Comparison of ENCODE assay signal across 13 mouse cellular contexts in the genomic region with DNA sequence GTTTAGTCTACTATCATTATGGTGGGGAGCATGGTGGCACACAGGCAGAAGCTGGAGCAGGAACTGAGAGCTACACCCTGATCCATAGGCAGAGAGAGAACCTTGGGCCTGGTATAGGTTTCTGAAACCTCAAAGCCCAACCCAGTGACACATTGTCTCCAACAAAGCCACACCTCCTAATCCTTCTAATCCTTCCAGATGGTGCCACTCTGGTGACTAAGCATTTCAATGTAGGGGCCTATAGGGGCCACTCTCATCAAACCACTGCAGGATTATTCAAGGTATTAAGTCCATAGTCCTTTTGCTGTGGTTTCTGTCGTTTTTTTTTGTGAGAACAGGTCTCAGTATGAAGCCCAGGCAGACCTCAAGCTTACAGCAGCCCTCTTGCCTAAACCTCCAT.
"Had no signal": no experiment of that assay in that cellular context is flagged by ENCODE, and none has a peak within 500 bp of the region (broad histone marks: within the 10 kb centered on the region; RNA-seq: fewer than 3 reads in every experiment).

No protein-coding gene starts in this region.

- DNase-seq: gastrocnemius, postnatal 14 days; gastrocnemius, postnatal 36 days; heart, adult 11 months; heart, adult 2 months; heart, postnatal 14 days; heart, postnatal 36 days; kidney, adult 11 months; kidney, adult 2 months; kidney, adult 9 months; kidney, postnatal 14 days; kidney, postnatal 36 days; layer of hippocampus, adult 9-11 months; layer of hippocampus, postnatal 36 days had no signal
